Mouse (Mus musculus) limb, embryonic 10.5 days (tissue): ENCODE measurements around the gene Fos. TPM values are rescaled to one million over a fixed set of nuclear protein-coding genes. Genes with fewer than 3 reads are reported as not detected.

Source experiments
- DNase-seq: peaks from one replicate; pipeline ENCODE4 v3.0.0-alpha.2; 2017; ENCODE audit warnings: low spot score
- H3K27ac ChIP-seq: fragments of 300-500 bp; sonication (generic); 2 replicates; pipeline ENCODE4 v1.5.1; 2016; ENCODE audit warnings: mild to moderate bottlenecking
- H3K27me3 ChIP-seq: fragments of 300-500 bp; sonication (generic); 2 replicates; pipeline ENCODE4 v1.6.1; 2016; ENCODE audit warnings: low read depth, mild to moderate bottlenecking; ENCODE audit not compliant: poor library complexity, severe bottlenecking
- H3K36me3 ChIP-seq: fragments of 300-500 bp; sonication (generic); 2 replicates; pipeline ENCODE4 v1.6.1; 2016; ENCODE audit warnings: mild to moderate bottlenecking, moderate library complexity
- H3K4me1 ChIP-seq: fragments of 300-500 bp; sonication (generic); 2 replicates; pipeline ENCODE4 v1.6.1; 2016
- H3K4me3 ChIP-seq: fragments of 300-500 bp; sonication (generic); 2 replicates; pipeline ENCODE4 v1.5.1; 2016; ENCODE audit warnings: mild to moderate bottlenecking, moderate library complexity
- H3K9me3 ChIP-seq: fragments of 300-500 bp; sonication (generic); replicated peaks from 2 replicates; pipeline ENCODE4 v1.6.1; 2016; ENCODE audit warnings: mild to moderate bottlenecking
- WGBS: fragments of 180-500 bp; shearing (Covaris S2); methylation state at CpG from one replicate; pipeline ENCODE4 v1.1.7; 2016; 5-methylcytosine and 5-hydroxymethylcytosine counted together
- polyA plus RNA-seq: library from polyadenylated mRNA; unstranded; fragments of >200 nt; fragmentation: Nextera tagmentation; extraction: Ambion mirVana; gene quantifications from 2 replicates; pipeline ENCODE4 v1.2.1, GENCODE M21; 2016

Gene Fos
- polyA plus RNA-seq, 1 experiment from 2014 or later: 0.76 TPM

DNA sequence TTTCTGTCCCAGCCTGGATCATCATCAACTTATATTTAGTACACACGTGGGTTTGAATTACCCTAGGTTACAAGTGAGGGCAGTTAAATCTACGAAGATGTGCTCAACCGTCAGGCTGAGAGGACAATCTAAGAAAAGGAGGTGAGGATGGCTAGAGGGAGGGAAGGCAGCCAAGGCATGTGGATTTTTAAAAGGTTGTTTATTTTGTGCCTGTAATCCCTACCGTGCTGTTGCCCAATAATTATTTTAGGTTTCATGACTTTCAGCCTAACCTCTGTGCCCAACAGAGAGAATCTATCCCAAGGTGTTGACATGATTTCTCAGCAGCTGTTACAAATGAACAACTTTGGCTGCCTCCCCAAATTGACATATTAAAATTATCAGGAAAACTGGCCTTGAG lies 26.2 kb upstream of the Fos start:
- Histone ChIP-seq H3K4me1 (peaks cover 23% of the 10 kb centered on the region), H3K9me3 (no peaks in the 10 kb centered on the region), H3K27me3 (no peaks in the 10 kb centered on the region), H3K36me3 (no peaks in the 10 kb centered on the region), H3K4me3 (no peak overlapping the region), H3K27ac (no peak overlapping the region)
- 72% methylated on average over 4 of the region's 4 CpGs for WGBS
- no peak for DNase-seq

DNA sequence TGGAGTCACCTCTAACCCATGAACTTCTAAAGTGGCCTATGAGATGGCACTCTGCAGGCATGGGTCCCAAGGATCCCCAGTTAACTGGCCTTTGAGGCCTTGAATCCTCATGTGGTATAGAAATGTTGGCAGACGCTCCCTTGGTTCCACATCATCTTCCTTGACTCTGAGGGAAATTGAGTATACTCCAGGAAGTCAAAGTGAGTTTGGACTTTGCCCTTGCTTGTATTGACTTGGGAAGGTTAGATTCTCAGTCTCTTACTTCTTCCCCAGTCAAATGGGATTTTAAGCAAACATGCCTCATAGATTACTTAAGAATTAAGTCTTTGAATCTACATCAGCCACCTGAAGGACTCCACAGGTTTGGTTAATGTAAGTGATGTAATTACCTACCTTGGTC lies 24.2 kb upstream of the Fos start:
- peaks cover 30% of the 10 kb centered on the region for H3K4me1 ChIP-seq
- H3K27me3 ChIP-seq: no peaks in the 10 kb centered on the region
- DNase-seq: no peak
- H3K9me3 ChIP-seq: no peaks in the 10 kb centered on the region
- WGBS: 94% methylated on average over 1 of the region's 1 CpGs
- no peak overlapping the region for H3K4me3 ChIP-seq
- H3K36me3 ChIP-seq: no peaks in the 10 kb centered on the region
- H3K27ac ChIP-seq: no peak overlapping the region

DNA sequence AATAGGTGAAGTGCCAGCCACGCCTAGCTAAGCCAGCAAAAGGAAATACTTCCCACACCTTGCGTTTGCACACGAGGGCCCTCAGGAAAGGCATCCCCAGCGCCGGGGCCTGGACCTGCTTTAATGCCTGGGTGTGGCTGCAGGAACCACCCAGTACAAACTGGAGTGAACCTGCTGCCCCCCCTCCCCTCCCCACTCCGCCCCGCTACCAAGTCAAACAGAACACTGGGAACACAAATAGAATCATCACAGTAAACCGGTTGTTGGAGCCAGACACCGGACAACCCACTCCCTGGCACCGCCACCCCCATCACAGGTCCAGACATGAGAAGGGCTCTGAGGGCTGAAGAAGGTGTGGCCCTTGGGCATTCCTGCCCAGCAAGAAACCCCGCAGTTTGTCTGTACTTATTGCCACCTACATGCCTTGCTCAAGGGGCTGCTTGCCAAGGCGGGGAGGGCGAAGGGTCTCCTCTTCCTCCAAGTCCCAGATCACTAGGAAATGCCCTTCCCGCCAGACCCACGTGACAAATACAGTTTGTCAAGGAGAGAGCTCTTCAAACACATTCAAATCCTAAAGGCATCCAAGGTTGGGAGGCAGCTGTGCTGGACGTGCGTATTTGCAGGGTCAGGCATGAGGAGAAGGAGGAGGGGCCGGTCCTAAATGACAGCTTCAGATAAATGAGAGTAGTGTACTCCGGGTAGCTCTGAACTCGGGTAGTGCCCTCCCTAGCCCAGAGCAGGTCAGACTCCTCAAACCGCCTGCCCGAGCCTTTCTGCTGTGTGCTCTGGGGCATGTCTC lies 21.8 kb upstream of the Fos start:
- Histone ChIP-seq H3K4me1 (peaks cover 45% of the 10 kb centered on the region), H3K36me3 (no peaks in the 10 kb centered on the region), H3K27ac (peak overlapping the region; percentile 21), H3K4me3 (no peak overlapping the region), H3K27me3 (no peaks in the 10 kb centered on the region), H3K9me3 (no peaks in the 10 kb centered on the region)
- no peak for DNase-seq
- WGBS: 38% methylated on average over 22 of the region's 22 CpGs

DNA sequence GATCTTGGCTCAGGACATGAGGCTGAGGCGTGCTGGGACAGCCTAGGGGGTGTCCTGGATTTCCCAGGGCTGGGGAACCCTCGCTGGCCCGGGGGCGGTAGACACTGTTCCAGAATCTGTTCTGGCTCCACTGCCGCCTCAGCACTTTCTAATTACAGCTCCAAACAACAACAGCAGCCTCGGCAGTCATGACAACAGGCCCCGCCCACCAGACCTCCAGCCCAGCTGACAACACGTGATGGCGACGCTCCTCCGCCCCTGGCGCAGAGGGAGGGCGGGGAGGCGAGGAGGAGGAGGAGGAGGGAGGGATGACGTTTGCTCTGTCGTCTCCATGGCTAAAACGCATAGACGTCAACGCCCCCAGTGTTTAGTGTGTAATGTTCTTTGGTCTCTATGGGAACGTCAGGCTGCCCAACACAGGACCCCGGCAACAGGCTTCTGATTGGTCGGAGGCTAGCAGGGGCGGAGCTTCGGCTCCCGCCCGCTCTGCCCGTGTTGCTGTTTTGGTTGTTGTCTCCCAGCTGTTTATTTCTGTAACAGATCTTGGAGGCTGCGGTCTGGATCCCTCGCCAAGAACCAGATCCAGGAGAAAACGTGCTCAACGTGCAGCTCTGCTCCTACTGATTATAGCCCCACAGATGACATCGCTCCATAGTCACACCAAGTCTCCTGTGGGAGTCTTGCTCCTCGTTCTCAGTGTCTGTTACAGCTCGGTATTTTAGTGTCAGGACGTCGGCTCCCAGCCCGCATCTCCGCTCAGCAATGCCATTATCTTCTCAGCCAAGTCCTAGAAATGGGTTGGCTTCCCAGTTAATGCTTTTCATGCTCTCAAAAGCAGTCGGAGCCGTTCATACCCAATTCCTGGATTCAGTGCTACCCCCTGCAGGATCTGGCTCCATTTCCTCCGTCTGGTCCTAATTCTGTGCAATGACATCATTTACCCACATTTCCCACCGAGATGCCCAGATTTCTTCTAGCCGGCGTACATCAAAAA lies 18.3 kb upstream of the Fos start:
- H3K4me3 ChIP-seq: peak overlapping the region; percentile 61
- 2% methylated on average over 44 of the region's 44 CpGs for WGBS
- peaks cover 61% of the 10 kb centered on the region for H3K4me1 ChIP-seq

DNA sequence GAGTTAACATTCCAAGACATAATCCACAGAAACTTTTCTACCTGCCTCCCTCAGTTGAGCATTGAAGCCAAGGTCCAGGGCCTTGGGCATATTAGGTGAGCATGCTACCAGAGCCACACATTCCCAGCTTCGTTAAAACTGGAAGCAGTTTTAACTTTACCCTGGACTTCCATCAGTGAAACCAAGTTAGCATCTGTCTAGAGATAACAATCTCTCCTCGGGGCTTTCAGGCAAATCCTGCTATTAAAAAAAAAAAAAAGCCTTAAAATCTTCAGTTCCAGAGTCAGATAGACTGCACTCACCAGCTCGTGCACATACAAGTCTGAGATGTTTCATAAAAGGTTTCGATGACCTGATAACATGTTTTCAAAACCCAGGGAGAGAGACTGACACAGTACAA lies 17.4 kb upstream of the Fos start:
- Histone ChIP-seq H3K36me3 (no peaks in the 10 kb centered on the region), H3K27ac (peak overlapping the region; percentile 95), H3K27me3 (no peaks in the 10 kb centered on the region), H3K4me1 (peaks cover 61% of the 10 kb centered on the region), H3K9me3 (no peaks in the 10 kb centered on the region), H3K4me3 (no peak overlapping the region; the same call in 1 of the 2 replicates)
- 65% methylated on average over 4 of the region's 4 CpGs for WGBS
- DNase-seq: no peak

More for the DNA sequence above, 18.3 kb upstream of the Fos start:
- Histone ChIP-seq H3K9me3 (no peaks in the 10 kb centered on the region), H3K27me3 (no peaks in the 10 kb centered on the region), H3K27ac (peak overlapping the region; percentile 95), H3K36me3 (no peaks in the 10 kb centered on the region)
- peak; percentile 99 for DNase-seq

DNA sequence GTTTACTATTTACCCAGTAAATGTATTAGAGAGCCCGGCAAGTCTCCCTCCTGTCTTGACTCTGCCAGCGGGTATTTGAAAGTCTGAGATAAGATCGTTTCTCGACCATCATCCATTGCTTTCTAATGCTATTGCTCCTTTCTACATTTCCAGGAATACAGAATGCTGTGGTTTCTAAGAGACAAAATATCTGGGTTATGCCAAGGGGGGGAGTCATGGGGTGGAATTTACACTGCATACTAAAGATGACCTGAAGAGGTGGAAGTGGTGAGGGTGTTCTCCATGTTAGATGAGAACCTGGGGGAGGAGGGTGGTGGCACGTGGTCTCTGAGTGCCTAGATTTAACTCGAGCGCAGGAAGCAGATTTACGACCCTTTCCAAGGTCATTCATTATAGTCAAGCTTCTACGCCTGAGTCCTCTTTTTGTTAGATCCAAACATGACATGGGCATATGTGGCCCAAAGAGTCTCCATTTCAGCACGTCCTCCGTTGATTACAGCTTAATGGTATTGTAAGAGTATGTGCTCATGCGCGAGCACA lies 16.7 kb upstream of the Fos start:
- no peak overlapping the region for H3K4me3 ChIP-seq
- no peaks in the 10 kb centered on the region for H3K9me3 ChIP-seq
- H3K27ac ChIP-seq: peak overlapping the region; percentile 64
- no peaks in the 10 kb centered on the region for H3K36me3 ChIP-seq
- peaks cover 56% of the 10 kb centered on the region for H3K4me1 ChIP-seq
- DNase-seq: no peak
- no peaks in the 10 kb centered on the region for H3K27me3 ChIP-seq
- 51% methylated on average over 13 of the region's 13 CpGs for WGBS

DNA sequence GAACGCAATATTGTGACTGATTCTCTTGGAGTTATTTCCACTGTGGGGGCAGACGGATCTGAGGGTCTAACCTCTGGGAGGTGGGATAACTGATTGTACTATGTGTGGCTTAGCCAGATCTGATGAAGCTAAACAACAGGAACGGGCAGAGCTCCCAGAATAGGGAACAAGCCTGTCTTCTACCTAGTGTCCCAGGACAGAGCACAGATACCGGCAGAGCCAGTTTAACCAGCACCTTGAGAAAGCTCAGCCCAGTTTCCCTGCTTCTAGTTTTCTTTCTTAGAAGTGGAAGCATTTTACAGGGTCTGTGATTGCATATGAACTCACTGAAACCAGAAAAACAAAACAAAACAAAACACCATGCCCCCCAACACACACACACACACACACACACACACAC lies 13.9 kb upstream of the Fos start:
- Histone ChIP-seq H3K4me3 (no peak overlapping the region), H3K9me3 (no peaks in the 10 kb centered on the region), H3K27ac (no peak overlapping the region), H3K27me3 (no peaks in the 10 kb centered on the region), H3K4me1 (peaks cover 43% of the 10 kb centered on the region), H3K36me3 (no peaks in the 10 kb centered on the region)
- DNase-seq: no peak
- WGBS: 76% methylated on average over 4 of the region's 4 CpGs

DNA sequence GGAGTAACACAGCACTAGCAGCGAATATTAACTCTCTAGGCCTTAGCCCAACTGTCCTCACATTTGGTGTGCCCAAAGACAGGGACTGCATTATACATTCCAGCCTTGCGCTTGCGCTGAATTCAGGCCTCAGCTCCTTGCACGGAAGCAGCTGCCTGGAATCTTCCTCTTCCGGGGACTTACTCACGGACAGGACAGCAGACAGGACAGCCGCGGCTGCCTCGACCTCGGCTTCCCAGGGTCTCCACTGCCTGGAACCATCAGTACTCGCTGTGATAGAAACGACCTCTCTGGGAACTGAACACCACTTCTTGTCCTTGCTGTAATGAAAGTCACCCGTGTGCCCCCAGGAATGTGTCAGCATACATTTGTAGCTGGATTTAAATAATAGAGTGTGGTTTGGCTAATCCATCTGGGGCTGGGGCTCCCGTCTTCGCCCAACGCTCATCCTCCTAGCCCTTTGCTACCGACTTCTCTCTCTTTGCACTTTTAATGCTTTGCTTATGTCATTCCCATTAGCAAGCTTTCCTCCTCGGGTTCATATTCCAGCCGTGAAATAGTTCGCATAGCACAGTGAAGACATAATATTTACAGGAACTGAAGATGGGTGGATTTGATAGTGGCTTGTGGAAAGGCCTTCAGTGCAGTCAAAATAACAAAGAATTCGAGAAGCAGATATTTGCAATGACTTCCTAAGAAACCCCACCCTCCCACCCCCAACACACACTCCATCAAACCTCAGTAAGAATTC lies 11.6 kb upstream of the Fos start:
- Histone ChIP-seq H3K27me3 (no peaks in the 10 kb centered on the region), H3K4me3 (no peak overlapping the region), H3K9me3 (no peaks in the 10 kb centered on the region), H3K36me3 (no peaks in the 10 kb centered on the region), H3K4me1 (peaks cover 21% of the 10 kb centered on the region), H3K27ac (no peak overlapping the region)
- 68% methylated on average over 21 of the region's 21 CpGs for WGBS
- DNase-seq: no peak

DNA sequence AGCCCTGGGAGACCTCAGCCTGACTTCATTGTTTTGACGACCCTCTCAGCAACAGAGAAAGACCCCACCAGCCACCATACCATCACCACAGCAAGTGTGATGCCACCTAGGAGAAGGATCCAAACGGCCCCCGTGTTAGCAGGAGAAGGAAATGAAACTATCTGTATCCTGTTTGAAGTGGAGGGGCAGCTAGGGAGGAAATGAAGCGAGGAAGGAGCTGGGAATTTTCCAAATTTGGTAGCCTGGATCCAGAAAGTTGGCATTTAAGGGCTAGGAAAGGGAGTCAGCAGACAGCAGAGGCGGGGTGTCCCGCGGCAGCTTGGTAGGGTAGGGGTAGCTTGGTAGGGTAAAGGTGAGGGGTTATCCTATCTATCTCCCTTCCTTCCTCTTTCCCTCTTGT lies 10.9 kb upstream of the Fos start:
- H3K36me3 ChIP-seq: no peaks in the 10 kb centered on the region
- no peak overlapping the region for H3K4me3 ChIP-seq
- WGBS: 67% methylated on average over 7 of the region's 7 CpGs
- H3K27me3 ChIP-seq: no peaks in the 10 kb centered on the region
- H3K9me3 ChIP-seq: no peaks in the 10 kb centered on the region
- H3K4me1 ChIP-seq: peaks cover 14% of the 10 kb centered on the region
- no peak overlapping the region for H3K27ac ChIP-seq
- no peak for DNase-seq

DNA sequence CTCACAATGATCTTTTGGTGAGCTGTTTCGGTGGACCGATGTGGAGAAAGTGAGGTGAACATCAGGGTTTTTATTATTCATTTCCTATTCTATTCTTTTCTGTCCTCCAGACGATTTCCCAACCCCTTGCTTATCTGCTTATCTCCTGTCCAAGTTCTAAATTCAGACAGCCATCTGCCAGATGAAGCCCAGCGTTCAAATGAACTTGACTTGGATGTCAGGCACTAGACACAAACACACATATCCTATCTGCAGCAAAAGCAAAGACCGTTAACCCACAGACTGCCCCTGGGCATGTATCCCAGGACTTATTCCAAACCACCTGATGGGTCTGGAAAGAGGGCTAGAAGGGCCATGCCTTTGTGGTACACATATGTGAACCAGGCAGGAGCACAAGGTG lies 9.3 kb upstream of the Fos start:
- H3K27me3 ChIP-seq: no peaks in the 10 kb centered on the region
- H3K36me3 ChIP-seq: no peaks in the 10 kb centered on the region
- H3K9me3 ChIP-seq: no peaks in the 10 kb centered on the region
- no peak overlapping the region for H3K27ac ChIP-seq
- H3K4me3 ChIP-seq: no peak overlapping the region
- peaks cover 10% of the 10 kb centered on the region; the same call in 1 of the 2 replicates for H3K4me1 ChIP-seq
- no peak for DNase-seq
- WGBS: 83% methylated on average over 5 of the region's 5 CpGs

DNA sequence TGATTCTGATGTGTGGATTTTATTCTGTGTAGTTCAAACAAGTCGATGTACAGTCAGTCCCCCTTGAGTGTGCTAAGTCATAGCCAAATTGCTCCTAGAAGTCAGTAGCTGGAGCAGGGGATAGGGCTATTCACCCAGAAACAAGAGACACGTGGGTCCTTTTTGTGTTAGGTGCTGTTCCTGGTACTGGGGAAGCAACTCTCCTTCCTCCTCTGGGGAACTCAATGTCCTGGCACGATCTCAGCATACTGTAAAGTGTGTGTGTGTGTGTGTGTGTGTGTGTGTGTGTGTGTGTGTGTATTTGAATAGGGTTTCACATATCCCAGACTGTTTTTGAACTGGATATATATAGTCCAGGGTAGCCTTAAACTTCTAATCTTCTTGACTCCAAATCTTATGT lies 8.8 kb upstream of the Fos start:
- H3K27ac ChIP-seq: no peak overlapping the region
- peaks cover 8% of the 10 kb centered on the region; the same call in 1 of the 2 replicates for H3K4me1 ChIP-seq
- no peaks in the 10 kb centered on the region for H3K27me3 ChIP-seq
- H3K4me3 ChIP-seq: no peak overlapping the region
- DNase-seq: no peak
- no peaks in the 10 kb centered on the region for H3K9me3 ChIP-seq
- WGBS: 75% methylated on average over 3 of the region's 3 CpGs
- H3K36me3 ChIP-seq: no peaks in the 10 kb centered on the region

DNA sequence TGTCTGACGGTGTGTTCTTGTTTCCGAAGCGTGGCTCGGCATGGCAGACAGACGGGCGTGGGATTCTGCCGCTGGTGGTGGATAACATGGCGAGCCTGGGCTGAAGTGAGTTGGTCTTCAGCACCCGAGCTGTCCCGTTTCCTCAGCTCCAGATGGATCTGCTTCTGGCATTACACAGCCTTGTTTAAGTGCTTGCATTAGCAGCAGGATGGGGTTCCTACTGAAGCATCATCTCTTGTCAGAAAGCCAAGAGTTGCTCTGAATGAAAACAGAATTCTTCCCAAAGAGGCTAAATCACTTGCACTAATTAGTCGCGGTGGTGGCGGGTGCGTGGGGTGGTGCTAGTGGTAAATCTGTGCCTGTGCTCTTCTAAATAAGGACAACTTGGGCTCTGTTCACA lies 5.8 kb upstream of the Fos start:
- H3K36me3 ChIP-seq: no peaks in the 10 kb centered on the region
- DNase-seq: no peak
- whole genome bisulfite sequencing: 87% methylated on average over 14 of the region's 14 CpGs

More for the DNA sequence above, 5.8 kb upstream of the Fos start:
- no peak overlapping the region for H3K27ac ChIP-seq
- H3K27me3 ChIP-seq: peaks cover 24% of the 10 kb centered on the region
- no peak overlapping the region for H3K4me3 ChIP-seq
- H3K9me3 ChIP-seq: no peaks in the 10 kb centered on the region
- H3K4me1 ChIP-seq: peaks cover 20% of the 10 kb centered on the region
